Mouse (Mus musculus) liver, postnatal 0 days (tissue): Measurements from ENCODE around the gene Sf3b2.

ENCODE experiments used
- CTCF ChIP-seq: sonication (generic); IDR thresholded peaks from 2 replicates; pipeline ENCODE4 v1.5.1; 2016; ENCODE audit warnings: antibody characterized with exemption, low read depth
- EP300 ChIP-seq: IDR thresholded peaks from 2 replicates; pipeline ENCODE4 v1.6.1; 2016; ENCODE audit warnings: antibody characterized with exemption, low read depth, mild to moderate bottlenecking

DNA sequence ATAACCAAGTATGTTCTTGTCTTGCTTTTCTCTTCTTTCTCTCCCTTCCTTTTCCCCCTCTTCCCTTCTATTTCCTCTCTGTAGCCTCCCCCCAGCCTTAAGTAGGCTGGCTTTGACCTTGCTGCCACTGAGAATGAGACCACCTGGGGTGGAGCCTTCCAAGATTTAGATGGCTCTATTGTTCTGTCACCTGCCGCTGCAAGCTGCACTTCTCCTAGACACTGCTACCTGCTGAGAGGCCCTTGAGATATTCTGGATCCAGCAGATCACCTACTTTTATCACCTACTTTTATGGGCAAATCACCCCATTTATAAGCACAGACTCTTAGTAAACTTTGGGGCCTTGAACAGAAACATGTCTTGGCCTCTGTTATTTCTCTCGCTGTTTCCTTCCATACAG, 70.6 kb downstream of the Sf3b2 start:
- TF ChIP-seq CTCF = no peak
- TF ChIP-seq EP300 = no peak
